Mouse (Mus musculus) neutrophil, adult 5-6 weeks (primary cell): ENCODE measurements around the gene Camkk1. TPM values are rescaled to one million over a fixed set of nuclear protein-coding genes. Genes with fewer than 3 reads are reported as not detected.

Experiments used
- ATAC-seq: fragments of 151-379, 151-347 bp; 2 replicates; pipeline ENCODE4 v1.8.0; 2017; ENCODE audit warnings: mild to moderate bottlenecking, moderate TSS enrichment; ENCODE audit not compliant: insufficient number of reproducible peaks, poor library complexity, low FRiP score, severe bottlenecking; ENCODE audit errors: extremely low read depth
- total RNA-seq: library from RNA; stranded (forward); fragments of 200-1000 nt; gene quantifications from 2 replicates; pipeline ENCODE4 v1.2.3, GENCODE M21; 2017

The Camkk1 gene
- 5.1 and 6.3 TPM in 2 replicates for total RNA-seq

DNA sequence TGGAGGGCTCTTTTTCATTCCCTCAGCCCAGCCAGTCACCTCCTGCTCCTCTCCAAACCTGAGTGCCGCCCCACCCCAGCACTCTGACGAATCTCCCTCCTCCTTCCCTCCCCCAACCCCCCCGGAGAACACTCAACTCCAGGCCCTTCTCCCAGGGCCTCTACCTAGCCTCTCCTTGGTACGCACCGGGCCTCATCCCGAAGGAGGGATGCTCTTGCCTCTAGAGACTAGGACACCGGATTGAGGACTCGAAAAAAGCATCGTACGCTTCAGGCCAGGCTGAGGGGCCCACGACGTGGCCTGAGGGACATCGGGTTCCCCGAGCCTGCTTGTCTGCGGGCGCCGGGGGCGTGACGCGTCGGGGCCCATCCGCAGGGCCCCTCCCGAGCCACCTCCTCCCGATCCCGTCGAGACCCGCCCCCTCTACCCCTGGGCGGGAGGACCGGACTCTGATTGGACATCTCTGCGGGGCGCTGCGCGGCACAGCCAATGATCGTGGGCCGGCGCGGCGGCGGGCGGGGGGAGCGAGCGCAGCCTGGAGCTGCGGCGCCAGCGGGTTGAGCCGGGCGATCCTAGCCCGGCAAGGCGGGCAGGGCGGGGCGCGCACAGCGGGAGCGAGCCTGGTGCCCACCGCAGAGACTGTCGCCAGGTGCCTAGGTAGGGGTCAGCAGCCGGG, at the start of gene Camkk1:
Camkk1 (plus strand) TSS at position 538 of the 676 bp plus-strand sequence.
- peak; percentile 81 for ATAC-seq

DNA sequence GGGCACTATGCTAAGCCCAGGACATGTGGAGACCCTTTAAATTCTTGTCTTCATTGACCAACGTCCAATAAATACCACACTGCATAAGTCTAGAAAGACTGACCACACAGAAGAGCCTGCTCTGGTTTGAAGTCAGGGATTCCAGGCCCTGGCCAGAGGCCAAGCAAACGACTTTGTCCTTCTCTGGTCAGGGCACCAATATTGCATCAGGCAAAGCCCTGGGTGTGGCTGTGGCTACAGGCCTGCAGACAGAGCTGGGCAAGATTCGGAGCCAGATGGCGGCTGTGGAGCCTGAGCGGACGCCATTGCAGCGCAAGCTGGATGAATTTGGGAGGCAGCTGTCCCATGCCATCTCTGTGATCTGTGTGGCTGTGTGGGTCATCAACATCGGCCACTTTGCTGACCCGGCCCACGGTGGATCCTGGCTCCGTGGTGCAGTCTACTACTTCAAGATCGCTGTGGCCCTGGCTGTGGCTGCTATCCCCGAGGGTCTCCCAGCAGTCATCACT, 43.8 kb upstream of the Camkk1 start:
- ATAC-seq: no peak

DNA sequence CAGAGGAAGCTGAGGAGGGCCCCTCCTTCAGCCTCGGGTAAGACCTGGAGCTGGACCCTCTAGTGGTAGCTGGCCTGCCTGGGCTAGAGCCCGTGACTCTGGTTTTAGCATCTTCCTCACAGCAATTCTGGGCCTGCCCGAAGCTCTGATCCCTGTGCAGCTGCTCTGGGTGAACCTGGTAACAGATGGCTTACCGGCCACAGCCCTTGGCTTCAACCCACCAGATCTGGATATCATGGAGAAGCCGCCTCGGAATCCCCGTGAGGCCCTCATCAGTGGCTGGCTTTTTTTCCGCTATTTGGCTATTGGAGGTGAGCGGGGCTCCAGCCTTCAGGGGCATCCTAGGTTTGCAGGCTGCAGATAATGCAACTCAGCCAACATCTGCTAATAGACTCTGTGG, 36.3 kb upstream of the Camkk1 start:
- ATAC-seq: no peak

DNA sequence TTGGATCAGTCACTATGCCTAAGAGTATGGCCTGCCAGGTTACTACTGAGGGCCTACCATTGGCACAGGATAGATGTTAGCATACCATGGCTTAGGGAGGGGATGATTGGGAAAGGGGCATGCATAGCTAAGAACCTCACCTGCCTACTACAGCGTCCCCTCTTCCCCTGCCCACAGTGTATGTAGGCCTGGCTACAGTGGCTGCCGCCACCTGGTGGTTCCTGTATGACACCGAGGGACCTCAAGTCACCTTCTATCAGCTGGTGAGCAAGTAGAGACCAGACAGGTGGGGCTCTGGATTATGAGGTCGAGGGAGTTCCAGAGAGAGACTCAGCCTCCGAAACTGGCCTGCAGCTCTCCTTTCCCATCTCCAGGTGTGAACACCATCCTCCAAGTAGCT, 35.5 kb upstream of the Camkk1 start:
- ATAC-seq: no peak

DNA sequence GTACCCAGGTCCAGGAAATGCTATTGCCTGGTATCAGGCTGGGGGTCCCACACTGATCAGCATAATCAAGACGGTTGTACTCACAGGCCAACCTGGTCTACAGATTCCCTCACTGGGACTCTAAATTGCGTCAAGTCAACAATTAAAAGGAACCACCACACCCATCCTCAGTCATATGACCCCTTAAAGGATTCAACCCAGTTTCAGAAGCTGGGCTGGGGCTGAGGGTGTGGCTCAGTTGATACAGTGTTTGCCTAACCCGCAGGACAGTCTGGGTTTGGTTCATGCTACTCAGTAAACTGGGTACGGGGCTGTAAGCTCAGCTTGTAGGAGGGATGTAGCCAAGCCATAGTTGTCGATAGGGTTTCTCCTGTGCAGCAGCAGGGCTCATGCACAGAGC, 32.1 kb upstream of the Camkk1 start:
- ATAC-seq: 0 out of 2 replicates have a peak, but pooled peaks have one; percentile 13

DNA sequence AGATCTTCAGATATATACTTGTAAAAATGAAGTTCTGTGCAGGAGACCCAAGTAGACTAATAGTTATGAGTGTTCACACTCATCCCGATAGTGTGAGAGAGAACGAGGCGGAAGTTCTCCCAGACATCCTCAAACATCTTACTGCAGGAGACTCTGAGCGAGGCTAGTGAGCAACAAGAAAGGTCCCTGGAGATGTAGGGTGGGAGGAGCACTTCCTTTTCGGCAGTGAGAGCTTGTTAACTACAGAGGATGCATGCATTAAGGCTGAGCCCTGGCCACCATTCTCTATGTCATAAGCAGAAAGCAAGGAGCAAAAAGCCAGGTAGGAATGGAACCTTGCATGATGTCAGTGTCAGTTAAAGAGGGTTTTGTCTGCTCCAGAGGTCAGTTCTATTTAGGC, 31.6 kb upstream of the Camkk1 start:
- 0 out of 2 replicates have a peak, but pooled peaks have one; percentile 24 for ATAC-seq

DNA sequence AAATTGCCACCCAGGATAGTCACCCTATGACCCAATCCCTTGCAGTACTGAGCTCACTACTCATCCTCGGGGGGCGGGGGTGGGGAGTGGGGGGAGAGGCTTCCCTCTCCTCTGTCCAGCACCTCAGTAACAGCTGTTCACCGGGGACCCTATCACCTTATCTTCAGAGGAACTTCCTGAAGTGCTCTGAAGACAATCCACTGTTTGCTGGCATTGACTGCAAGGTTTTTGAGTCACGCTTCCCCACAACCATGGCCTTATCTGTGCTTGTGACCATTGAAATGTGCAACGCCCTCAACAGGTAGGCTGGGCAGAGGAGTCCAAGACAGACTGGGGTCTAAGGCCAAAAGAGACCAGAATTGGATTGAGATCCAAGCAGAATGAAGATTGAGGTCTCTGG, 31.0 kb upstream of the Camkk1 start:
- no peak for ATAC-seq

DNA sequence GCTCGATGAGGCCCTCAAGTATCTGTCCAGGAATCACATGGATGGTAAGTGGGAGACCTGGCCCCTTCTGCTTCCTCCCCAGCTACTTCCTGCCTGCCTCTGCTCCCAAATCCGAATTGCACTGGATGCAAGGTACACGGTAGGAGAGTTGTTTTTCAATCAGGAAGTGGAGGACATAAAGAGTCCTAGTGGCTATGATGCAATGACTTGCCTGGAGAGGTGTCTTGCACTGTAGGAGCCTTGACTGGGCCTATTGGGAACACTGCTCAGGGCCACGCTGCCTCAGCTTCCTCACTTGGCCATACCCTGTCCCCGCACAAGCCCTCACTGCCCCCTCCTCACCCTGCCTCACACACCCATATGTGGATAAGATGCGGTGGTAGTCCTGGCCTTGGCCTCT, 29.8 kb upstream of the Camkk1 start:
- ATAC-seq: no peak

DNA sequence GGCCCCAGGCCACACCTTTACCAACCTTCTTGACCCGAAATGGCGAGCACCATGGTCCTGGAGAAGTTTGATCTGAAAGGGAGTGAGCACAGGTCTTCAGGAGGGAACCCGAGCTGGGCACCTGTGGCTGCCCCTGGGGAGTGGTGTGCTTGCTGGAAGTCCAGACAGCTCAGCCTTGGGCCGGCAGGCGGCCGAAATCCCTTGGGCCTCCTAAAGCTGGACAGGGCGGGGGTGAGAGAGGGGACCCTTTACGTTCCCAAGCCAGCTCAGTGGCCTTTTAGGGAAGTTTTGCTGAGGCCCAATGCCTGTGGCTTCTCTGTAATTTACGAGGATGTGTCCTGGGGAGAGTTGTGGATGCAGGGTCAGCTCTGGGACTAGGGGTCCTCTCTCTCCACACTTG, 28.1 kb upstream of the Camkk1 start:
- ATAC-seq: no peak

DNA sequence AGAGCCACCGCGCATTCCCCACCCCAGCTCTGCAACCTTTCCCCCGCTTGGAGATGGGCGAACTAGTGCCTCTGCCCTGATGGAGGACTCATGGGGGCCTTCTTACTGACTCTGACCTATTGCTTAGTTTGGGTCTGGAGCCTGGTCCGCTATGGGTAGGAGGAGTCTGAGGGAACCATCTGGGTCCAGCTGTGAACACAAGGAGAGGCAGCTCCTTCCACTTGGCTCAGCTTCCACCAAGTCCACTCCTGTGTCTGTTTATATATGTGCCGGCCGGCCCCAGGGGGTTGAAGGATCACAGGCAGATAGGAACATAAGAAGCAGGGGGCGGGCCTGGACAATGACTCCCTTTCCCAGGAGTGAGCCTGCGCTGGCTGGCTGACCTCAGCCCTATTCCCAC, 26.8 kb upstream of the Camkk1 start:
- ATAC-seq: no peak

DNA sequence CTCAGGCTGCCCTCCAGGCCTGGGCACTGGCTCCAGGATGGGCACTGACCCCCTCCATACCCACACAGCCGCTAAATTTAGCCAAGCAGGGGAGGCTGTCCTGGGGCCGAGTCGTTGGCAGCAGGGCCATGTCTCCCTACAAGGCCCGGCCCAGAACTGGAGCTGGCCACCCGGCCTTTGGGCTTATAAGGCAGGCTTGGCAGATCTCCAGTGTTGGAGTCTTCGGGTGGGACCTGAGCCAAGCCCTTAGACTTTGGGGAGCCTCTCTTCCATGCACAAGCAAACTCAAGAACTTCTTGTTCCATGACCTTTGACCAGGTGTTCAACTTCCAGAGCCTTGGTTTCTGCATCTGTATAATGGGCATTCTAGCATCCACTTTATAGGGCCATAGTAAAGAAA, 22.5 kb upstream of the Camkk1 start:
- no peak for ATAC-seq

DNA sequence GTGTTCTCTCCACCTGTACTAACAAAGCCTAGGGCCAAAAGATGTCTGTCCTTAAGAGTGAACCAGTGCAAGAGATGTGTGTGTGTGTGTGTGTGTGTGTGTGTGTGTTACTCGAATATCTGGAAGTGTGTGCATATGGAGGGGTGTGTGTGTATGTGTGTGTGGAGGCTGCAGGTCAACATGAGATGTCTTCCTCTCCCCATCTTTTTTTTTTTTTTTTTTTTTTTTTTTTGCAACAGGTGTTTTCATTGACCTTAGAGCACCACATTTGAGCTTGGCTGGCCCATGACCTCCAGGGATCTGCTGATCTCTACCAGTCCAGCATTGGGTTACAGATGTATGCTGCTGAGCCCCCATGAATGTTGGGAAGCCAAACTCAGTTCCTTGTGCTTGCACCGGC, 22.0 kb upstream of the Camkk1 start:
- ATAC-seq: no peak

DNA sequence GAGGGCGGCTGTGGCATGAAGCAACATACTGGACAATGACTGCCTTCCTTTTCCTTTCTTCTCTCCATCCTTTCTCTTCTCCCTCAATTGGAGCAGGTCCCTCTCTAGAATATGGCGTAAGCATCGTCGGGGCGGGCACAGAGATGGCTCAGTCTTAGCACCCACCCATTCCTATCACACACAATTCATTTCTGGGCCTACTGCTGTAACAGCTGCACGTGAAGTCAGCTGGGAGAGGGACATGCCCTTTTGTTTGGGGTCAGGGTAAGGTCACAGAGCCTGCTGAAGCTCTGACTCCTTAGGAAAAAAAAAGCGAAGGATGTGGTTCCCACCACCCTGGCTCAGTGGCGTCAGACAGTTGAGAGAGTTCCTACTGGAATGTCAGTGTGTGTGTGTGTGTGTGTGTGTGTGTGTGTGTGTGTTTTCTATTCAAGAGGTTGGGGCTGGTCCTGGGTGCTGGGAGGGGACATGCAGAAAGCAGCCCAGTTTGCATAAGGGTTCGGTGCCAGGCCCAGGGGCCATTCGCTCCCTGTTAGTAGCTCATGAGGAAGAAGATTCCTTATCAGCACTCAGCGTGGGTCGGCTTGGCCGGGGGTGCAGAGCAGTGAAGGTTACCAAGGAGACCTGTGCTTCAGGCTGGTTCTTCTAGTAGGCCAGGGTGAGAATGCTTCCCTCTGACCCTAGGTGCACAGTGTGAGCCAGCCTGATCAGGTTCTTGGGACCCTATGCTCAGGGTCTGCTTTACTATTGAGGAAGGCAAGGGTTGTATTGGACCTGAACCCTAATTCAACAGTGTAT, 21.1 kb upstream of the Camkk1 start:
- no peak for ATAC-seq

DNA sequence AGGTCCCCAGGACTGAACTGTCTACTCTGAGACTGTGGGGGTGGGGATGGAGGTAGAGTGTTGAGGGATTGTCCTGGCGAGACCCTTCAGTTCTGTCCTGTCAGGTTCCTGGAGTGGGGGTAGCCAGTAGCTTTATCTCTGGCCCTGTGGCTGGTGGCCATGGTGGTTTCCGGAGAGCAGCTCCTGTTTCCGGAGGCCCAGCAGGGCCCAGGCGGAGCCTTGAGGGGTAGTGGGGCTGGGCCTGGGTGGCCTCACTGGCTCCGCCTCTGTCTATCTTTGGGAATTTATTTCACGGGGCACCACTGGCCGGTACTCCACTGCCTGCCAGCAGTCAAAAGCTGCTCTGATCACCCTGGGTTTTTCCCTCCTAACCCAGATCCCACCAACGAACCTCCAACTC, 20.0 kb upstream of the Camkk1 start, which contains the start of gene P2rx1:
P2rx1 (plus strand) TSS at position 333 of the 400 bp plus-strand sequence.
- no peak for ATAC-seq

DNA sequence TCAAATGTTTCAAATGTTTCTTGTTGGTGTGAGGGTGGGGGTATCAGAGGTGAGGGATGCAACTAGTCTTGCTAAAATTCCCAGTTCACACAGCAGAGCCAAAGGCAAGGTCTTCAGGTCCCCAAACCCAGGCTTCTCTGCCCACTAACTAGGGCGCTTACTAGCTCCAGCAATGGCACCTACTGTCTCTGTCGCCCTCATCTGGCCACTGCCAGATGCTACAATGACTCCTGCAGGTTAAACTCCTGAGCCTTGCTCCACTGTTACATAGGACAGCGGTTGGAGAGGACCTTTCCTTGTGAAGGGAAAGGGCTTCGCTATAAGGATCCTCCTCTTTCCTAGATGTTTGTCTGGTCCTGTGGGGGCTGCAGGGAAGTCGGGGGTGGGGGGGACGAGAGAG, 17.8 kb upstream of the Camkk1 start:
- ATAC-seq: peak; percentile 77

DNA sequence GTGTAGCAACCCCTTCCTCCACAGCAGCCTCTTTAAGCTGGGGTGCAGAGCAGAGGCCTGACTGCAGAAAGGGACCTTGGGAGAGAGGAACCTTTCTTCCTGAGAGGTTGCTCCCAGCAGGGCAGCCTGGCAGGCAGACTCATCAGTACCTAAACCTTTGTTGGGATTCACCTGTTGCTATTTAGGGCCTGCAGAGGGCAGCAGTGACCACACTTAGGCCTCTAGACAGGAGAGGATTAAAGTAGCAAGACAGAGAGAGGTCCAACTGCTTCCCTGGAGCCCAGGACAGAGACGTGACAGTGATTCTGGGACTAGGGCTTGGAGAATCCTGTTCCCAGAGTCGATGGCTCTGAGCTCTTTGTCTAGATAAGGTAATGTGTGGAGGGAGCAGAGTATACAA, 12.4 kb upstream of the Camkk1 start:
- ATAC-seq: peak; percentile 78

DNA sequence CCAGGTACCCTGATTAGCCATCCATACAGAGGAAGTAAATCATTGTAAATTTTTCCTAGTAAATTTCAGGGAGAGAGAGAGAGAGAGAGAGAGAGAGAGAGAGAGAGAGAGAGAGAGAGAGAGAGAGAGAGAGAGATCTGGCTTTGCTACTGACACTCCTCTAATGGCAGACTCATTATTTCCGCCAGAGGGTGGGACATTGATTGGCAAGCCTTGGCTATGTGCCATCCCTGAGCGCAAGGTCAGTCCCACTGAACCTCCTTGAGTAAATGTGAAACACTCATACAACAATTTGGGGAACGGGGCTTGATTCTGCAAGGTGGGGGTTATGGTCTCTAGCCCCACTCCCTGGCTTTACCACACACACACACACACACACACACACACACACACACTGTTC, 11.7 kb upstream of the Camkk1 start:
- no peak for ATAC-seq

DNA sequence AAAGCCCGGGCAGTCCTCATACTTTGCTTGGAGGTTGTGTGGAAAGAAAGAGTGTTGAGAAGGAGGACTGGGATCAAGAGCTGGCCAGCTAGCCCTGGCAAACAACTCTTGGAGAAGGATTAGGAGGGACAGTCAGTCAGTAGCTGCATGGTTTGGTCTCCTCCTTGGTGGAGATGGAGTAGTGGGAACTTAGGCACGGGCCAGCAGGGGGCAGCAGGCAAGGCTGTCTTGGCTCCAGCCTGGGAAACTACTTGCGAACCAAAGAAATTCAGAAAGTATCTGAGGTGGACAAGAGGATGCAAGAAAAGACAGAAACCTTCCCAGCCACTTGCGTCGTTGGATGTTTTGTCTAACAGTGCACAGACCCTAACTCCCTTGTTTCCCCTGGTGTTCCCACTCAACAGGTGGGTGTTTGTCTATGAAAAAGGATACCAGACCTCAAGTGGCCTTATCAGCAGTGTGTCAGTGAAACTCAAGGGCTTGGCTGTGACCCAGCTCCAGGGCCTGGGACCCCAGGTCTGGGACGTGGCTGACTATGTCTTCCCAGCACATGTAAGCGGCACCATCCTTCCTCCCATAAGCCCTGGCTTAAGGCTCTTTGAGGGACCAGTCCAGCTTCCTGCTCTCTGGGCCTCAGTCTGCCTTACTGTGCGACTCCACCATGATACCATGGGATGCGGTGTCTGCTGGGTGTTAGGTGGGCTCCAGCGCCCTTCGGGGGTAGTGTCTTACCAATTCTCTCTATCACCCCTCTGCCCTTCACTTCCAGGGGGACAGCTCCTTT, 10.9 kb upstream of the Camkk1 start:
- ATAC-seq: peak; percentile 57

DNA sequence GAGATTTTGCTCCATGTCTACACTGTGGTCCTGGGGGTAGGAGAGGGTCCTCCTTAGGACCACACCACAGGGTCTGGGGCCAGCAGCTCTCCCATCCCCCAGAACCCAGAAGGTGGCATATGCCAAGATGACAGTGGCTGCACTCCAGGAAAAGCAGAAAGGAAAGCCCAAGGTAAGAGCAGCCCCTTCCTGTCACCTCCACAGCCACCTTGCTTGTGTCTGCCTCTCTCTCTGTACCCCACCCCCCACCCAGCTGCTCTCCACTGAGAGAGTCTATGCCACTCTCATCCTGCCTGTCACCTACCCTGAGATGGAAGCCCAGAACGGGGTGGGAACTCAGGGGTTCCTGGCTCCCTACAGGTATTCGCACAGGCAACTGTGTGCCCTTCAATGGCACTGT, 10.0 kb upstream of the Camkk1 start:
- ATAC-seq: no peak
